Mouse (Mus musculus) cerebellum, adult 11-12 months (tissue): Measurements from ENCODE around the gene Mob4.

ENCODE experiments used
- DNase-seq: peaks from one replicate; pipeline ENCODE4 v3.0.0; 2022

Mob4 gene

GRCm38 (mm10) chr1:55186592-55187210, 55.7 kb downstream of the Mob4 start:
- DNase-seq, result no peak

- no peak for DNase-seq
Measured at GRCm38 (mm10) chr1:55192015-55192414, 61.0 kb downstream of the Mob4 start.

- no peak for DNase-seq
Measured at GRCm38 (mm10) chr1:55192824-55193223, 61.8 kb downstream of the Mob4 start.

GRCm38 (mm10) chr1:55193316-55193715, 62.3 kb downstream of the Mob4 start:
- DNase-seq, result no peak

GRCm38 (mm10) chr1:55194064-55194915, 63.3 kb downstream of the Mob4 start:
- no peak for DNase-seq

- no peak for DNase-seq
Measured at GRCm38 (mm10) chr1:55195021-55195420, 64.0 kb downstream of the Mob4 start.

GRCm38 (mm10) chr1:55196327-55197003, 65.4 kb downstream of the Mob4 start:
- DNase-seq, result no peak

GRCm38 (mm10) chr1:55198719-55199118, 67.7 kb downstream of the Mob4 start:
- no peak for DNase-seq

GRCm38 (mm10) chr1:55201850-55202752, 71.1 kb downstream of the Mob4 start:
- no peak for DNase-seq
